Mouse (Mus musculus) embryonic fibroblast, embryonic 13.5 days (primary cell): ENCODE measurements around the gene Piwil1.

ENCODE experiments used
- CTCF ChIP-seq: IDR thresholded peaks from 2 replicates; pipeline ENCODE4 v1.5.1; 2011; ENCODE audit warnings: mild to moderate bottlenecking, control low read depth, low read length, moderate library complexity, borderline replicate concordance; ENCODE audit not compliant: insufficient read depth
- POLR2A ChIP-seq: IDR thresholded peaks from 2 replicates; pipeline ENCODE4 v1.6.1; 2011; ENCODE audit warnings: low read depth, mild to moderate bottlenecking, control low read depth, low read length, moderate library complexity

DNA sequence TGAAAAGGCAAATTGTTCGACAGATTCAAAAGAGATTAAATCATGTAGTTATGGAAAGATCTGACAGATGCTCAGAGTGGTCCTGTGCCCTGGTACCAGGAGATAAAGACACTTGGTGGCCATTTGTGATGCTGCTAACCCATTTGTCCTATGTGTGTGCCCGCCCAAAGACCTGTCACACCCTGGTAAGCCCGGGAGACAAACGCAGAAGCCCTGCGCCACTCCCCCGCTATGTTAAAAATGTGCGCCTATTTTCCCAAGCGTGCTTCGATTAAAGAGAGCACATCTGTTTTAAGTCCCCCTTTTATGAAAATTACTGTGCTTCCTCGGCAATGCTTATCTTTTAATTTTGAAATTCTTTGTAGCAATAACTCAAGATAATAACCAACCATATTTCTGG lies 1.4 kb downstream of the Piwil1 start:
- TF ChIP-seq POLR2A, result no peak
- TF ChIP-seq CTCF, result no peak
